Comparison of ENCODE assay signal across 7 mouse cellular contexts in the genomic region with DNA sequence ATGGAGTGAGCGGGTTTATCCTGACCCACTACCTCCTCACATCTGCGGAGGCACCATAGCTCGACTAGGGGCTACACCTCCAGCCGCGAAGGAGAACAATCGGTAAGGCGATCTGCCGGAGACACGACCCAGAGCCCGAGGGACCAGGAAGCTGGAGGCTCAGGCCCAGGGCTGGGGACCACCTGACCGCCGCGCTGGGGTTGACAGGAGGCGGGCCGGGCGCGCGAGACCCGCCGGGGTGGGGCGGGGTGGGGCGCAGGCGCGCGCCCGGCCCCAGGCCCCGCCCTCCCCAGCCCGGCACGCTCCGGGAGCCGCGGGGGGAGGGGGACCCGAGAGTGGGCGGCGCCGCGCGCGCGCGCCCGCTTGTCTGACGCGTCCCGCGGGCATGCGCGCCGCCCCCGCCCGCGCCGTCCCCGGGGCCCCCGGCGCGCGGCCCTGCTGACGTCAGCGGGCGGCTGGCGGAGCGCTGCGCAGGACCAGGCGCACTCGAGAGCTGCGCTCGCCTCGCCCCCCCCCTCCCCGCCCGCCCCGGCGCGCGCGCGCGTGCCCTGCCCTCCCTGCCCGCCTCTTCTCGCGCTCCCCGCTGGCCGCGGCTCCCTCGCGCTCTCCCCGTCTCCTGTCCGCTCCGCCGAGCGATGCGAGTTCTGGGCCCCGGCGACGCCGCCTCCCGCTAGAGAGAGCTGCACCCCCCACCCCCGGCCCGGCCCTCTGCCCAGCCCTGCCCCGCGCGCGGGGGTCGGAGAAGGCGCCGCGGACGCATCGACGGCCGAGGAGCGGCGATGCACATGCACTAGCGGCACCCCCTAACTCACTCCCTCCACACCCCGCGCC. TPM values are rescaled to one million over a fixed set of nuclear protein-coding genes. Genes with fewer than 3 reads are reported as not detected.
DNase-seq lines count a peak whose midpoint lies in the region; ATAC-seq lines count a peak whose summit lies in the region.

No protein-coding gene starts in this region.

- intact Hi-C loops in left cerebral cortex, postnatal 10 days (cut with DNase I) = loop anchor here (5.0 to 10.0 kb wide), 4 partner anchors 112 to 245 kb away; no protein-coding TSS in a partner anchor

- peak; percentile 93 for DNase-seq in adrenal gland, adult 2 months
- DNase-seq in gastrocnemius, postnatal 10 days = peak; percentile 89
- DNase-seq in induced T-regulatory cell, adult 2 months (ENCODE audit: low read depth) = peak; percentile 72
- peak; percentile 79 to 93 for DNase-seq in left cerebral cortex, postnatal 10 days (ENCODE audit: extremely low spot score in 1 of 2, low spot score in 2 of 2)
- DNase-seq in mesoderm, embryonic 11.5 days (ENCODE audit: low read depth, low spot score) = peak; percentile 90
- peak; percentile 74 for DNase-seq in skeletal muscle tissue, adult 2 months (ENCODE audit: low read depth, low spot score)

- peak; percentile 55 for ATAC-seq in common myeloid progenitor, adult 5-6 weeks (replicated peaks; ENCODE audit: low read depth, poor library complexity, severe bottlenecking)

RNA-seq across cellular contexts. Expression of a gene that starts 0.5 kb away (rescaled TPM):
- 10 to 100 TPM; 31.7 to 35.3 TPM for total RNA-seq in adrenal gland, adult 2 months (2021)
- 22.8 and 23.8 TPM in 2 replicates for polyA plus RNA-seq in adrenal gland, adult 2 months (2012; rRNA removed)
- not detected in 2 replicates for total RNA-seq in common myeloid progenitor, adult 5-6 weeks (2017)
- total RNA-seq in gastrocnemius, postnatal 10 days (2021) = 10 to 100 TPM; 10.1 to 14.9 TPM
- 1,000 to 10,000 TPM; 1,067 to 1,097 TPM for total RNA-seq in left cerebral cortex, postnatal 10 days (2021)

Comparison
In these comparisons a context has a peak if more than half of its experiments do, and no peak if none do; other contexts are left out.
1. Peak in every context shown above with its lines: DNase-seq and ATAC-seq.
2. RNA of a gene that starts 0.5 kb away (total RNA-seq): 1,067 to 1,097 TPM in left cerebral cortex, postnatal 10 days; 31.7 to 35.3 TPM in adrenal gland, adult 2 months, 10.1 to 14.9 TPM in gastrocnemius, postnatal 10 days and not detected in common myeloid progenitor, adult 5-6 weeks; every median in the first group is over 10 times any median in the second.